Mouse (Mus musculus) forebrain, embryonic 10.5 days (tissue): ENCODE results near the gene Ptgis. TPM values are rescaled to one million over a fixed set of nuclear protein-coding genes. Genes with fewer than 3 reads are reported as not detected.

ENCODE experiments used
- DNase-seq: peaks from one replicate; pipeline ENCODE4 v3.0.0-alpha.2; 2017; ENCODE audit warnings: low spot score; ENCODE audit errors: extremely low spot score
- H3K27ac ChIP-seq: fragments of 300-500 bp; sonication (generic); 2 replicates; pipeline ENCODE4 v1.5.1; 2016; ENCODE audit warnings: mild to moderate bottlenecking
- H3K27me3 ChIP-seq: fragments of 300-500 bp; sonication (generic); 2 replicates; pipeline ENCODE4 v1.6.1; 2016; ENCODE audit warnings: mild to moderate bottlenecking; ENCODE audit not compliant: poor library complexity, severe bottlenecking
- H3K36me3 ChIP-seq: fragments of 300-500 bp; sonication (generic); replicated peaks from 2 replicates; pipeline ENCODE4 v1.6.1; 2016; ENCODE audit warnings: mild to moderate bottlenecking, moderate library complexity
- H3K4me1 ChIP-seq: fragments of 300-500 bp; sonication (generic); 2 replicates; pipeline ENCODE4 v1.6.1; 2016
- H3K4me3 ChIP-seq: fragments of 300-500 bp; sonication (generic); 2 replicates; pipeline ENCODE4 v1.5.1; 2016; ENCODE audit warnings: mild to moderate bottlenecking, moderate library complexity
- H3K9me3 ChIP-seq: fragments of 300-500 bp; sonication (generic); 2 replicates; pipeline ENCODE4 v1.6.1; 2016; ENCODE audit warnings: mild to moderate bottlenecking, moderate library complexity
- WGBS: fragments of 180-500 bp; shearing (Covaris S2); methylation state at CpG from one replicate; pipeline ENCODE4 v1.1.7; 2016; 5-methylcytosine and 5-hydroxymethylcytosine counted together
- polyA plus RNA-seq: library from polyadenylated mRNA; unstranded; fragments of >200 nt; fragmentation: Nextera tagmentation; extraction: Ambion mirVana; gene quantifications from 2 replicates; pipeline ENCODE4 v1.2.1, GENCODE M21; 2016

Gene Ptgis
- polyA plus RNA-seq, 1 experiment from 2014 or later, result 13.5 TPM

DNA sequence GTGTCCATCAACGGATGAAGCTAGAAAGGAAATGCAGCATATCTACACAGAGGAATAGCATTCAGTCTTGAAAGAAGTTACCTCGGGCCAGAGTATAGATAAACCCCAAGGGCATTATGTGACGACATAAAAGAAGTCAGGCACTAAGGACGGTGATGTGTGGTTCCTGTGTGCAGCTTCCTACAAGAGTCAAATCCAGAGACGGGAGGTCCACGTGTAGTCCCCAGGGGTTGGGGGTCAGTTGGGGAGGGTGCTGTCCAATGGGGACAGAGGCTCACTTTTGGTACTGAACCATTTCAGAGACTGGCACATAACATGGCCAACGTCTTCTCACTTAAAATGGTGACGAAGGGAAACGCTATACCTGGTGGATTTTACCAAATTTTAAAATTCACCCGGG, 61.1 kb downstream of the Ptgis start:
- H3K27me3 ChIP-seq, result no peaks in the 10 kb centered on the region
- H3K4me3 ChIP-seq, result no peak overlapping the region
- H3K27ac ChIP-seq, result no peak overlapping the region
- peaks cover 5% of the 10 kb centered on the region; the same call in 1 of the 2 replicates for H3K36me3 ChIP-seq
- no peak for DNase-seq
- peaks cover 5% of the 10 kb centered on the region; the same call in 1 of the 2 replicates for H3K9me3 ChIP-seq
- WGBS, result 89% methylated on average over 10 of the region's 10 CpGs
- no peaks in the 10 kb centered on the region for H3K4me1 ChIP-seq

DNA sequence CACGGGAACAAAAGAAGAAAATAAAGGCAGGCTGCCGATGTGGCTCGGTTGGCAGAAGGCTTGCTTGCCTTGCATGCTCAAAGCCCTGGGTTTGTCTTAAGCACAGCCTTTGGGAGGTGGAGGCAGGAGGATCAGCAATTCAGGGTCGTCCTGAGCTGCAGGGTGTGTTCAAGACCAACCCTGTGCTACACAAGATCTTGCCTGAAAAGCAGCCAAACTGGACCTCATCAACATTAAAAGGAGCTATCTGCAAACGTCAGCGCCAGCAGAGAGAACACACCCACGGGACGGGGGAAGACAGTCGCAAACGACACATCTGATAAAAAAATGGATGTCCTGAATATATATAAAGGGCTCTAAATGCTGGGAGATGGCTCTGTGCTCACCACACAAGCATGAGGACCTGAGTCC, 63.2 kb downstream of the Ptgis start:
- H3K9me3 ChIP-seq, result no peaks in the 10 kb centered on the region
- no peak overlapping the region for H3K4me3 ChIP-seq
- no peaks in the 10 kb centered on the region for H3K4me1 ChIP-seq
- DNase-seq, result no peak
- H3K27me3 ChIP-seq, result no peaks in the 10 kb centered on the region
- 74% methylated on average over 10 of the region's 10 CpGs for WGBS
- no peaks in the 10 kb centered on the region for H3K36me3 ChIP-seq
- no peak overlapping the region for H3K27ac ChIP-seq

DNA sequence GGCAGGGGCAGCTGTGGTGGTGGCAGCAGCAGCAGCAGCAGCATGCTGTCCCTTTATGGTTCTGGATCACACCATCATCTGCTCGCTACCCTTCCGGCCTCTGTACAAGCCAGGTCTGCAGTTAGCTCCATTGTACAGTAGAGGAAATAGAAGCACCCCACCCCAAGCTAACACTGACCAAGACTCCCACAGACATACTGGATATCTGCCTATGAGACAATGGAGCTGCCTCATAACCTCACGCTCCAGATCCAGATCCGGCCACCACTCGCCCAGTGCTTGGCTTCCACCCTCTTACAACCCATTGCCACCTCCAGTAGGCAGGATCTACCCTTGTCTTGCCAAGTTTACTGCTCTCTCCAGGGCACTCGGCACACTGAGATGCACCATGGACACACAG, 65.1 kb downstream of the Ptgis start:
- Histone ChIP-seq H3K27ac (no peak overlapping the region), H3K27me3 (no peaks in the 10 kb centered on the region), H3K9me3 (no peaks in the 10 kb centered on the region), H3K4me3 (no peak overlapping the region), H3K36me3 (no peaks in the 10 kb centered on the region), H3K4me1 (no peaks in the 10 kb centered on the region)
- 92% methylated on average over 6 of the region's 6 CpGs for WGBS
- DNase-seq, result no peak

- 78% methylated on average over 5 of the region's 5 CpGs for WGBS
- Histone ChIP-seq H3K4me1 (no peaks in the 10 kb centered on the region), H3K27me3 (no peaks in the 10 kb centered on the region), H3K4me3 (no peak overlapping the region), H3K36me3 (no peaks in the 10 kb centered on the region), H3K27ac (no peak overlapping the region), H3K9me3 (no peaks in the 10 kb centered on the region)
- DNase-seq, result no peak
Measured at GRCm38 (mm10) chr2:167173051-167173875, 67.1 kb downstream of the Ptgis start.

- no peaks in the 10 kb centered on the region for H3K9me3 ChIP-seq
- 85% methylated on average over 11 of the region's 11 CpGs for WGBS
- H3K27me3 ChIP-seq, result no peaks in the 10 kb centered on the region
- H3K4me3 ChIP-seq, result no peak overlapping the region
- H3K27ac ChIP-seq, result no peak overlapping the region
- no peaks in the 10 kb centered on the region for H3K36me3 ChIP-seq
- no peak for DNase-seq
- no peaks in the 10 kb centered on the region for H3K4me1 ChIP-seq
Measured at GRCm38 (mm10) chr2:167167515-167168212, 72.7 kb downstream of the Ptgis start.

GRCm38 (mm10) chr2:167163600-167163999, 76.8 kb downstream of the Ptgis start:
- H3K4me3 ChIP-seq, result no peak overlapping the region
- no peaks in the 10 kb centered on the region for H3K27me3 ChIP-seq
- H3K27ac ChIP-seq, result no peak overlapping the region
- 94% methylated on average over 9 of the region's 9 CpGs for WGBS
- H3K36me3 ChIP-seq, result no peaks in the 10 kb centered on the region
- H3K9me3 ChIP-seq, result peaks cover 3% of the 10 kb centered on the region; the same call in 1 of the 2 replicates
- no peak for DNase-seq
- H3K4me1 ChIP-seq, result no peaks in the 10 kb centered on the region

GRCm38 (mm10) chr2:167163134-167163533, 77.3 kb downstream of the Ptgis start:
- no peaks in the 10 kb centered on the region for H3K36me3 ChIP-seq
- H3K4me1 ChIP-seq, result no peaks in the 10 kb centered on the region
- H3K9me3 ChIP-seq, result peaks cover 3% of the 10 kb centered on the region; the same call in 1 of the 2 replicates
- no peak overlapping the region for H3K27ac ChIP-seq
- H3K4me3 ChIP-seq, result no peak overlapping the region
- 92% methylated on average over 10 of the region's 10 CpGs for WGBS
- DNase-seq, result no peak
- no peaks in the 10 kb centered on the region for H3K27me3 ChIP-seq

DNA sequence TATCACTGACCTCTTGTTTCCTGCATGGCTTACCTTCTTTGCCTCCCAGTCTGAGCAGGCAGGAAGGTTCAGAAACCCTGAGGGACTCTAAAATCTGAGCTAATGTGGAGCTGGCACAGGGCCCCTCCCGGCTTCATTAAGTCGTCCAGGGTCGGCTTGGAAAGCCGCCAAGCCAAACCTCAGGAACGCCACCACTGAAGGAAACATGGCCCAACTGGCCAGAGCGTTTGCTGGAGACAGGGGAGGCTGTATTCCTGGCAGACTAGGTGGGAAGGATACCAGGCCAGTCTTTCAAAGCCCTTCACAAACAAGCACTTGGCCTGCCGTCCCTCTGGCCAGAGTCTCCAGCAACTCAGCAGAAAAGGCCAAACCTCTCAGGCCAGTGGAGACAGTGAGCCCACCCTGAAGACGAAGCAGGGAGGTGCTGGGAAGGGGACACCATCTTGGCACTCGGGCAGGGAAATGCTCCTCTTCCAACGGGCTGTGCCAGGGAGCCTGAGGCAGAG, 77.8 kb downstream of the Ptgis start:
- Histone ChIP-seq H3K27ac (no peak overlapping the region), H3K36me3 (no peaks in the 10 kb centered on the region), H3K27me3 (no peaks in the 10 kb centered on the region), H3K9me3 (peaks cover 3% of the 10 kb centered on the region; the same call in 1 of the 2 replicates), H3K4me1 (no peaks in the 10 kb centered on the region), H3K4me3 (no peak overlapping the region)
- 93% methylated on average over 10 of the region's 10 CpGs for WGBS
- no peak for DNase-seq

DNA sequence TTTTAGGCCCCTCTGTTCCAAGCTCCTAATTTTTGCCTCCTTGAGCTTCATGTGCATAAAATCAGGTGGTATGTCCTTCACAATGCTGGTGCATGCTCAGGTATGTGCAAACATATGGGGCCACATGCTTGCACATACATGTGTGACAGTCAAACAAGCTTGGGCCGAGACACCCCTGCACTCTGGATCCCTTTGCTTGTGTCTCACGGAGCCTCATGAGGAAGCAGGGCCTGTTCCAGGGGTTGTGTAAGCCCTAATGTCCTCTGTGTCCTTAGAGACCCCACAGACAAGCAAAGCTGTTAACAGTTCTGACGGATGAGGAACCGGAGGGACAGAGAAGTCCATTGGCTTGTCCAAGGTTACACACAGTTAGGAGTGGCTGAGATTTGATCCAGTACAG, 80.7 kb downstream of the Ptgis start:
- WGBS, result 96% methylated on average over 4 of the region's 4 CpGs
- peaks cover 7% of the 10 kb centered on the region for H3K27me3 ChIP-seq
- no peak for DNase-seq
- no peak overlapping the region for H3K27ac ChIP-seq
- H3K4me3 ChIP-seq, result no peak overlapping the region
- H3K4me1 ChIP-seq, result peaks cover 15% of the 10 kb centered on the region
- peaks cover 3% of the 10 kb centered on the region; the same call in 1 of the 2 replicates for H3K9me3 ChIP-seq
- no peaks in the 10 kb centered on the region for H3K36me3 ChIP-seq

DNA sequence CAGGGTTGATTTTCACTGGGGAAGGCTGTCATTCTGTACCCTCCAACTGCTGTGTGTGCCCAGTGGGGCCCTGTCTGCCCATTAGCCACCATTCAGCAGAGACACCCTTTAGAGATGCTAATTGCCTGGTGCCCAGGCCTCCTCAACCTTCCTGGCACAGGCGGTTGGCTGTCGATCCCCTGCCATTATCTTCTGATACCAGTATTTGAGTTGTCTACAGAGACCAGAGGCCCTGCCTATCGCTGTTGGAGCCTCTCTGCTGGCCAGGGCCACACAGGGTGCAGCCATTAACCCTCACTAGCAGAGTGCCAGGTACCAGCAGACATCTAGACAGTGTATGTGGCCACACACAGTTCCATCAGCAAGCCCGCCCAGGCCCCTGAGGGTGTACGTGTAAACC, 81.6 kb downstream of the Ptgis start:
- Histone ChIP-seq H3K4me3 (no peak overlapping the region), H3K27ac (0 out of 2 replicates have a peak overlapping the region, but pooled peaks have one; percentile 25), H3K36me3 (no peaks in the 10 kb centered on the region), H3K4me1 (peaks cover 15% of the 10 kb centered on the region), H3K9me3 (peaks cover 3% of the 10 kb centered on the region; the same call in 1 of the 2 replicates), H3K27me3 (peaks cover 7% of the 10 kb centered on the region)
- WGBS, result 90% methylated on average over 5 of the region's 5 CpGs
- DNase-seq, result no peak

DNA sequence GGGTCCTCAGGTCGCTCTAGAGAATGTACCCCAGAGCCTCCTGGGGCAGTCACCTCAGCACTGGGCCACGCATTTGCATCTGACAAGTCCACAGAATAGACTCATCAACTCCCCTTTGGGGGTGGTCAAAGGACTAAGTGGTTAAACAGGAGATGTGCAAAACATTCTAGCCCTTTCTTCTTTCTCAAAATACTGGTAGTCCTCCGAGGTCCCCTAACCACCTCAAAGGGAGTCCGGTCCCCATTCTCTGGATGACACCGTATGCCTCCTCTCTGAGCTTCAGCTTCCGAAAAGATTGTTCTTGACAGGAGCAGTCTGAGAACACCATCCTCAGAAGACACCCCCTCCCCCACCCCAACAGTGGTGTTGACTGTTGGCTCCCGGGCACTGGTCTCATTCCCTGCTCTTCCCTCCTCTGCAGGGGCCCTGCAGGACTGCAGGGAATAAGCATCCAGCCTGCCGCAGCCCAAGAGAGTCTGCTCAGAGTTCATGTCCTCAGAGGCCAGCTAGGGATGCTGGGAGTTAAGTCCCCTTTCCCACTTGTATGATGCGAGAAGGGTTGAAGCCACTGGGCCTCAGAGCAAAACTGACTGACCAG, 84.2 kb downstream of the Ptgis start:
- H3K9me3 ChIP-seq, result peaks cover 7% of the 10 kb centered on the region; the same call in 1 of the 2 replicates
- H3K36me3 ChIP-seq, result no peaks in the 10 kb centered on the region
- H3K4me3 ChIP-seq, result no peak overlapping the region
- H3K27me3 ChIP-seq, result peaks cover 7% of the 10 kb centered on the region
- H3K27ac ChIP-seq, result no peak overlapping the region
- no peak for DNase-seq
- peaks cover 15% of the 10 kb centered on the region for H3K4me1 ChIP-seq
- 37% methylated on average over 9 of the region's 9 CpGs for WGBS

GRCm38 (mm10) chr2:167155541-167155973, 84.8 kb downstream of the Ptgis start:
- H3K4me1 ChIP-seq, result peaks cover 15% of the 10 kb centered on the region
- WGBS, result 50% methylated on average over 4 of the region's 4 CpGs
- no peak for DNase-seq
- peaks cover 7% of the 10 kb centered on the region for H3K27me3 ChIP-seq
- H3K4me3 ChIP-seq, result no peak overlapping the region
- no peaks in the 10 kb centered on the region for H3K36me3 ChIP-seq
- H3K9me3 ChIP-seq, result peaks cover 10% of the 10 kb centered on the region; the same call in 1 of the 2 replicates
- H3K27ac ChIP-seq, result 0 out of 2 replicates have a peak overlapping the region, but pooled peaks have one; percentile 1
